In genomic region chr13:59495839-59496238, GRCm38 (mm10) we compare ENCODE assay signal across 14 mouse cellular contexts.
DNase-seq lines count a peak whose midpoint lies in the region; ATAC-seq and TF ChIP-seq lines count a peak whose summit lies in the region.
"Had no signal": no experiment of that assay in that cellular context is flagged by ENCODE, and none has a peak within 500 bp of the region (broad histone marks: within the 10 kb centered on the region; RNA-seq: fewer than 3 reads in every experiment).

No protein-coding gene starts in this region.

- H3K9me3 ChIP-seq in forebrain, embryonic 14.5 days (replicated peaks; ENCODE audit: control insufficient read depth, low read length) = no peaks in the 10 kb centered on the region
- H3K9me3 ChIP-seq in forebrain, postnatal 0 days (ENCODE audit: low read length) = no peaks in the 10 kb centered on the region
- H3K9me3 ChIP-seq in embryonic facial prominence, embryonic 13.5 days = no peaks in the 10 kb centered on the region
- no peaks in the 10 kb centered on the region for H3K9me3 ChIP-seq in midbrain, embryonic 13.5 days
- H3K9me3 ChIP-seq: heart, embryonic 15.5 days; neural tube, embryonic 12.5 days had no signal

- ATAC-seq in forebrain, embryonic 14.5 days = no peak
- ATAC-seq in forebrain, postnatal 0 days = no peak
- no peak for ATAC-seq in embryonic facial prominence, embryonic 13.5 days (ENCODE audit: insufficient number of reproducible peaks, insufficient read depth, low FRiP score, low TSS enrichment, low read depth)
- peak; percentile 40; the same call in 1 of the 2 replicates for ATAC-seq in midbrain, embryonic 13.5 days
- no peak for ATAC-seq in megakaryocyte progenitor cell, adult 5-6 weeks (replicated peaks; ENCODE audit: poor library complexity)
- ATAC-seq: inflammation-experienced regulatory T-cells, adult 6 months had no signal

- no peak for TF ChIP-seq CTCF in forebrain, postnatal 0 days (IDR thresholded peaks at IDR 0.05; ENCODE audit: low read depth)
- TF ChIP-seq CTCF in brain, embryonic 14.5 days (IDR thresholded peaks at IDR 0.05; ENCODE audit: borderline replicate concordance, extremely low read depth, insufficient read depth, insufficient read length) = no peak

- no peak overlapping the region for H3K4me3 ChIP-seq in forebrain, embryonic 14.5 days (ENCODE audit: low read depth, low read length)
- H3K4me3 ChIP-seq in forebrain, postnatal 0 days (ENCODE audit: low read depth, low read length) = no peak overlapping the region
- no peak overlapping the region for H3K4me3 ChIP-seq in embryonic facial prominence, embryonic 13.5 days
- no peak overlapping the region for H3K4me3 ChIP-seq in midbrain, embryonic 13.5 days (replicated peaks)
- H3K4me3 ChIP-seq: heart, embryonic 15.5 days; limb, embryonic 12.5 days; neural tube, embryonic 12.5 days had no signal

- H3K27me3 ChIP-seq in forebrain, embryonic 14.5 days (replicated peaks; ENCODE audit: control insufficient read depth, insufficient read depth, low read length) = no peaks in the 10 kb centered on the region
- H3K27me3 ChIP-seq in forebrain, postnatal 0 days (ENCODE audit: insufficient read depth, low read length) = no peaks in the 10 kb centered on the region
- no peaks in the 10 kb centered on the region for H3K27me3 ChIP-seq in embryonic facial prominence, embryonic 13.5 days
- no peaks in the 10 kb centered on the region for H3K27me3 ChIP-seq in midbrain, embryonic 13.5 days
- H3K27me3 ChIP-seq: heart, embryonic 15.5 days; limb, embryonic 12.5 days; neural tube, embryonic 12.5 days had no signal

- DNase-seq in forebrain, embryonic 14.5 days (ENCODE audit: low spot score) = peak; percentile 16
- DNase-seq in forebrain, postnatal 0 days = no peak
- DNase-seq in brain, embryonic 14.5 days (ENCODE audit: low read depth) = peak; percentile 35
- no peak for DNase-seq in ovary, postnatal 36 days (ENCODE audit: low spot score)
- DNase-seq in spleen, postnatal 4 days (ENCODE audit: low spot score in 2 of 2) = no peak
- DNase-seq: cerebellum, adult 11-12 months; gastrocnemius, postnatal 25 days had no signal

- no peak overlapping the region for H3K4me2 ChIP-seq in forebrain, embryonic 14.5 days (ENCODE audit: low read length)
- no peak overlapping the region for H3K4me2 ChIP-seq in forebrain, postnatal 0 days (ENCODE audit: low read depth)
- H3K4me2 ChIP-seq in embryonic facial prominence, embryonic 13.5 days = no peak overlapping the region
- H3K4me2 ChIP-seq in midbrain, embryonic 13.5 days (replicated peaks) = no peak overlapping the region
- H3K4me2 ChIP-seq: heart, embryonic 15.5 days; limb, embryonic 12.5 days; neural tube, embryonic 12.5 days had no signal

- no peak for TF ChIP-seq POLR2A in brain, embryonic 14.5 days (IDR thresholded peaks at IDR 0.05; ENCODE audit: borderline replicate concordance, extremely low read depth, insufficient read depth, insufficient read length, poor library complexity, severe bottlenecking)

- no peak overlapping the region for H3K9ac ChIP-seq in forebrain, embryonic 14.5 days (ENCODE audit: low read length)
- H3K9ac ChIP-seq in forebrain, postnatal 0 days = no peak overlapping the region
- 0 out of 2 replicates have a peak overlapping the region, but pooled peaks have one; percentile 6 for H3K9ac ChIP-seq in embryonic facial prominence, embryonic 13.5 days
- peak overlapping the region; percentile 41; the same call in 1 of the 2 replicates for H3K9ac ChIP-seq in midbrain, embryonic 13.5 days (replicated peaks)
- H3K9ac ChIP-seq: heart, embryonic 15.5 days; limb, embryonic 12.5 days; neural tube, embryonic 12.5 days had no signal

- H3K36me3 ChIP-seq in forebrain, embryonic 14.5 days (ENCODE audit: control insufficient read depth, insufficient read depth, low read length) = peaks cover 35% of the 10 kb centered on the region
- H3K36me3 ChIP-seq in forebrain, postnatal 0 days (ENCODE audit: insufficient read depth) = peaks cover 28% of the 10 kb centered on the region
- H3K36me3 ChIP-seq in embryonic facial prominence, embryonic 13.5 days = peaks cover 31% of the 10 kb centered on the region
- peaks cover 36% of the 10 kb centered on the region for H3K36me3 ChIP-seq in midbrain, embryonic 13.5 days

- no peaks in the 10 kb centered on the region for H3K4me1 ChIP-seq in forebrain, embryonic 14.5 days (ENCODE audit: control insufficient read depth, insufficient read depth, low read length)
- no peaks in the 10 kb centered on the region; the same call in 1 of the 2 replicates for H3K4me1 ChIP-seq in forebrain, postnatal 0 days (ENCODE audit: insufficient read depth)
- H3K4me1 ChIP-seq in embryonic facial prominence, embryonic 13.5 days = peaks cover 5% of the 10 kb centered on the region
- peaks cover 12% of the 10 kb centered on the region for H3K4me1 ChIP-seq in midbrain, embryonic 13.5 days (replicated peaks)
- H3K4me1 ChIP-seq: heart, embryonic 15.5 days had no signal

- WGBS in forebrain, embryonic 14.5 days = 33% methylated on average over 8 of the region's 8 CpGs
- WGBS in forebrain, postnatal 0 days = 38% methylated on average over 8 of the region's 8 CpGs
- WGBS in embryonic facial prominence, embryonic 13.5 days = 11% methylated on average over 8 of the region's 8 CpGs
- 25% methylated on average over 8 of the region's 8 CpGs for WGBS in midbrain, embryonic 13.5 days

- H3K27ac ChIP-seq in forebrain, embryonic 14.5 days (ENCODE audit: low read depth, low read length) = no peak overlapping the region; the same call in 1 of the 2 replicates
- H3K27ac ChIP-seq in forebrain, postnatal 0 days (ENCODE audit: low read depth, low read length) = no peak overlapping the region; the same call in 1 of the 2 replicates
- H3K27ac ChIP-seq in embryonic facial prominence, embryonic 13.5 days = no peak overlapping the region
- H3K27ac ChIP-seq in midbrain, embryonic 13.5 days = peak overlapping the region; percentile 79
- H3K27ac ChIP-seq: heart, embryonic 15.5 days; limb, embryonic 12.5 days; neural tube, embryonic 12.5 days had no signal

Comparison
In these comparisons a context has a peak if more than half of its experiments do, and no peak if none do; other contexts are left out.
1. DNase-seq: peak in forebrain, embryonic 14.5 days (single experiment) and brain, embryonic 14.5 days (single experiment); none in forebrain, postnatal 0 days (single experiment), ovary, postnatal 36 days (single experiment) and spleen, postnatal 4 days (0 of 2).
2. H3K9ac ChIP-seq: peak in embryonic facial prominence, embryonic 13.5 days (single experiment) and midbrain, embryonic 13.5 days (single experiment); none in forebrain, embryonic 14.5 days (single experiment) and forebrain, postnatal 0 days (single experiment).